ENCODE assay signal across 28 mouse cellular contexts in genomic region chr11:30221043-30221442, GRCm38 (mm10). TPM values are rescaled to one million over a fixed set of nuclear protein-coding genes. Genes with fewer than 3 reads are reported as not detected.
DNase-seq lines count a peak whose midpoint lies in the region; ATAC-seq and TF ChIP-seq lines count a peak whose summit lies in the region.
"Had no signal": no experiment of that assay in that cellular context is flagged by ENCODE, and none has a peak within 500 bp of the region (broad histone marks: within the 10 kb centered on the region; RNA-seq: fewer than 3 reads in every experiment).

No protein-coding gene starts in this region.

- no peak overlapping the region for H3K9ac ChIP-seq in heart, postnatal 0 days (replicated peaks; ENCODE audit: low read depth, low read length)
- H3K9ac ChIP-seq: embryonic facial prominence, embryonic 13.5 days; forebrain, embryonic 15.5 days; hindbrain, embryonic 12.5 days; hindbrain, embryonic 15.5 days had no signal

- H3K27me3 ChIP-seq in heart, postnatal 0 days (ENCODE audit: control insufficient read depth, insufficient read depth, low read length), result no peaks in the 10 kb centered on the region
- H3K27me3 ChIP-seq: embryonic facial prominence, embryonic 13.5 days; forebrain, embryonic 15.5 days; hindbrain, embryonic 12.5 days; hindbrain, embryonic 15.5 days; Patski had no signal

- H3K4me3 ChIP-seq in heart, postnatal 0 days (ENCODE audit: low read depth, low read length), result no peak overlapping the region
- H3K4me3 ChIP-seq: embryonic facial prominence, embryonic 10.5 days; embryonic facial prominence, embryonic 13.5 days; erythroblast, embryonic 14.5 days; forebrain, embryonic 10.5 days; forebrain, embryonic 15.5 days; gastrocnemius, adult 2 months; heart, adult 2 months; hindbrain, embryonic 12.5 days; hindbrain, embryonic 15.5 days had no signal

- peaks cover 28% of the 10 kb centered on the region for H3K4me1 ChIP-seq in heart, postnatal 0 days (ENCODE audit: control insufficient read depth, insufficient read depth)
- H3K4me1 ChIP-seq: embryonic facial prominence, embryonic 10.5 days; embryonic facial prominence, embryonic 13.5 days; forebrain, embryonic 10.5 days; hindbrain, embryonic 12.5 days had no signal

- peak overlapping the region; percentile 20; the same call in 1 of the 2 replicates for H3K27ac ChIP-seq in heart, postnatal 0 days (ENCODE audit: low read depth)
- H3K27ac ChIP-seq: embryonic facial prominence, embryonic 10.5 days; embryonic facial prominence, embryonic 13.5 days; forebrain, embryonic 10.5 days; forebrain, embryonic 15.5 days; gastrocnemius, adult 2 months; heart, adult 2 months; hindbrain, embryonic 12.5 days; hindbrain, embryonic 15.5 days had no signal

- WGBS in heart, postnatal 0 days, result 62% methylated on average over 5 of the region's 5 CpGs

- no peak for TF ChIP-seq CTCF in heart, postnatal 0 days (IDR thresholded peaks at IDR 0.05; ENCODE audit: low read depth)

- no peaks in the 10 kb centered on the region for H3K9me3 ChIP-seq in heart, postnatal 0 days (replicated peaks; ENCODE audit: control insufficient read depth, low read length)
- H3K9me3 ChIP-seq: embryonic facial prominence, embryonic 10.5 days; embryonic facial prominence, embryonic 13.5 days; forebrain, embryonic 10.5 days; forebrain, embryonic 15.5 days; hindbrain, embryonic 12.5 days; hindbrain, embryonic 15.5 days had no signal

- no peak overlapping the region for H3K4me2 ChIP-seq in heart, postnatal 0 days (ENCODE audit: low read depth, low read length)
- H3K4me2 ChIP-seq: embryonic facial prominence, embryonic 13.5 days; forebrain, embryonic 15.5 days; heart, embryonic 11.5 days; hindbrain, embryonic 12.5 days; hindbrain, embryonic 15.5 days had no signal

- no peak for TF ChIP-seq EP300 in heart, postnatal 0 days (IDR thresholded peaks at IDR 0.05; ENCODE audit: low read depth)

- H3K36me3 ChIP-seq in heart, postnatal 0 days (replicated peaks; ENCODE audit: control insufficient read depth, insufficient read depth, low read length), result peaks cover 40% of the 10 kb centered on the region
- H3K36me3 ChIP-seq: forebrain, embryonic 10.5 days; forebrain, embryonic 15.5 days had no signal

- peak; percentile 81 for ATAC-seq in frontal cortex, adult (ENCODE audit: low TSS enrichment)
- no peak for ATAC-seq in heart, postnatal 0 days (ENCODE audit: insufficient read depth, low read depth)
- ATAC-seq in megakaryocyte-erythroid progenitor cell, adult 5-6 weeks (replicated peaks; ENCODE audit: low FRiP score, low TSS enrichment, poor library complexity, severe bottlenecking), result no peak
- ATAC-seq: forebrain, embryonic 15.5 days; intestine, postnatal 0 days; Patski had no signal

- no peak for DNase-seq in frontal cortex, postnatal 14 days (ENCODE audit: low spot score in 2 of 2)
- no peak for DNase-seq in heart, postnatal 0 days (ENCODE audit: low spot score)
- DNase-seq in heart, postnatal 4 days, result no peak
- peak; percentile 45 for DNase-seq in brain, adult 2 months (ENCODE audit: low read depth, low spot score)
- DNase-seq: adrenal gland, adult 2 months; adrenal gland, postnatal 14 days; cerebellum, adult 11-12 months; cerebellum, adult 8-10 months; cerebellum, postnatal 10 days; cerebellum, postnatal 36 days; embryo, embryonic 11 days; gastrocnemius, adult 2 months; gastrocnemius, postnatal 14 days; heart, postnatal 10 days; kidney, adult 8-10 months had no signal

RNA-seq across cellular contexts. Expression of gene Sptbn1, which starts 46.9 kb away (rescaled TPM):
- 262 and 271 TPM in 2 replicates for total RNA-seq in heart, postnatal 0 days (2014; rRNA removed; ENCODE audit: low replicate concordance)
- polyA plus RNA-seq in heart, postnatal 0 days (2015; fragmentation: Nextera tagmentation; extraction: Ambion mirVana), result 118 and 121 TPM in 2 replicates
- 100 to 1,000 TPM; 571 to 581 TPM for total RNA-seq in heart, postnatal 4 days (2021)
- total RNA-seq in megakaryocyte-erythroid progenitor cell, adult 5-6 weeks (2014; fragmentation: Nextera tagmentation), result 12.0 and 12.6 TPM in 2 replicates
- 12.8 and 23.8 TPM in 2 replicates for total RNA-seq in megakaryocyte-erythroid progenitor cell, adult 5-6 weeks (2017)

Comparison
In these comparisons a context has a peak if more than half of its experiments do, and no peak if none do; other contexts are left out.
1. RNA of gene Sptbn1, which starts 46.9 kb away (total RNA-seq): 571 to 581 TPM in heart, postnatal 4 days and 262 to 271 TPM in heart, postnatal 0 days; 12.0 to 23.8 TPM in megakaryocyte-erythroid progenitor cell, adult 5-6 weeks; every median in the first group is over 10 times any median in the second.